ENCODE assay signal across 24 mouse cellular contexts in genomic region chr6:135863965-135864364, GRCm38 (mm10).
DNase-seq lines count a peak whose midpoint lies in the region; ATAC-seq and TF ChIP-seq lines count a peak whose summit lies in the region.
"Had no signal": no experiment of that assay in that cellular context is flagged by ENCODE, and none has a peak within 500 bp of the region (broad histone marks: within the 10 kb centered on the region; RNA-seq: fewer than 3 reads in every experiment).

No protein-coding gene starts in this region.

- peak; percentile 30; the same call in 1 of the 2 replicates for ATAC-seq in forebrain, embryonic 16.5 days
- no peak for ATAC-seq in kidney, embryonic 14.5 days (ENCODE audit: low FRiP score, low TSS enrichment)
- ATAC-seq: CD4-positive, CD25-positive, alpha-beta regulatory T cell, adult 4 months; inflammation-experienced regulatory T-cells, adult 6 months; liver, embryonic 12.5 days had no signal

- H3K4me1 ChIP-seq in forebrain, embryonic 16.5 days (replicated peaks; ENCODE audit: control insufficient read depth, insufficient read depth, low read length): peaks cover 20% of the 10 kb centered on the region
- peaks cover 7% of the 10 kb centered on the region; the same call in 1 of the 2 replicates for H3K4me1 ChIP-seq in forebrain, embryonic 10.5 days
- H3K4me1 ChIP-seq in olfactory bulb, adult 2 months (ENCODE audit: control insufficient read depth, insufficient read depth, low read length): peaks cover 22% of the 10 kb centered on the region
- no peaks in the 10 kb centered on the region for H3K4me1 ChIP-seq in kidney, embryonic 14.5 days (ENCODE audit: control insufficient read depth, insufficient read depth, low read length)
- H3K4me1 ChIP-seq: limb, embryonic 13.5 days; liver, embryonic 12.5 days had no signal

- no peaks in the 10 kb centered on the region for H3K27me3 ChIP-seq in forebrain, embryonic 16.5 days (replicated peaks; ENCODE audit: control insufficient read depth, insufficient read depth, low read length)
- H3K27me3 ChIP-seq in forebrain, embryonic 10.5 days (ENCODE audit: poor library complexity, severe bottlenecking): no peaks in the 10 kb centered on the region
- no peaks in the 10 kb centered on the region for H3K27me3 ChIP-seq in kidney, embryonic 14.5 days (ENCODE audit: control insufficient read depth, insufficient read depth, low read length)
- H3K27me3 ChIP-seq: hindbrain, embryonic 12.5 days; liver, embryonic 12.5 days had no signal

- H3K4me3 ChIP-seq in forebrain, embryonic 16.5 days (replicated peaks; ENCODE audit: low read length): no peak overlapping the region
- no peak overlapping the region for H3K4me3 ChIP-seq in forebrain, embryonic 10.5 days
- no peak overlapping the region; the same call in 1 of the 2 replicates for H3K4me3 ChIP-seq in layer of hippocampus, adult 2 months
- H3K4me3 ChIP-seq in olfactory bulb, adult 2 months (ENCODE audit: insufficient read depth, low read depth, low read length): no peak overlapping the region
- H3K4me3 ChIP-seq in kidney, embryonic 14.5 days (ENCODE audit: low read length): no peak overlapping the region
- H3K4me3 ChIP-seq: gastrocnemius, adult 2 months; hindbrain, embryonic 12.5 days; limb, embryonic 13.5 days; liver, embryonic 12.5 days had no signal

- TF ChIP-seq CTCF in layer of hippocampus, adult 2 months (conservative IDR thresholded peaks at IDR 0.05): no peak
- no peak for TF ChIP-seq CTCF in olfactory bulb, adult 2 months (IDR thresholded peaks at IDR 0.05; ENCODE audit: insufficient read depth, low read depth, low read length)

- peak overlapping the region; percentile 39 for H3K27ac ChIP-seq in forebrain, embryonic 16.5 days (ENCODE audit: low read length)
- no peak overlapping the region for H3K27ac ChIP-seq in forebrain, embryonic 10.5 days
- H3K27ac ChIP-seq in layer of hippocampus, adult 2 months: peak overlapping the region; percentile 91
- peak overlapping the region; percentile 48 for H3K27ac ChIP-seq in olfactory bulb, adult 2 months (ENCODE audit: insufficient read depth, low read depth, low read length)
- H3K27ac ChIP-seq in kidney, embryonic 14.5 days (ENCODE audit: low read depth, low read length): no peak overlapping the region
- H3K27ac ChIP-seq: gastrocnemius, adult 2 months; hindbrain, embryonic 12.5 days; limb, embryonic 13.5 days; liver, embryonic 12.5 days had no signal

- H3K9me3 ChIP-seq in forebrain, embryonic 16.5 days (ENCODE audit: control insufficient read depth, low read length): no peaks in the 10 kb centered on the region
- H3K9me3 ChIP-seq in forebrain, embryonic 10.5 days: no peaks in the 10 kb centered on the region
- H3K9me3 ChIP-seq in kidney, embryonic 14.5 days (ENCODE audit: control insufficient read depth, low read length): no peaks in the 10 kb centered on the region
- H3K9me3 ChIP-seq: hindbrain, embryonic 12.5 days; limb, embryonic 13.5 days had no signal

- no peak for TF ChIP-seq POLR2A in olfactory bulb, adult 2 months (IDR thresholded peaks at IDR 0.05; ENCODE audit: insufficient read depth, low read depth, low read length)

- no peak overlapping the region for H3K9ac ChIP-seq in forebrain, embryonic 16.5 days (replicated peaks; ENCODE audit: low read depth, low read length)
- no peak overlapping the region for H3K9ac ChIP-seq in kidney, embryonic 14.5 days (ENCODE audit: low read depth, low read length)
- H3K9ac ChIP-seq: hindbrain, embryonic 12.5 days; limb, embryonic 13.5 days; liver, embryonic 12.5 days had no signal

- DNase-seq in forebrain, embryonic 10.5 days (ENCODE audit: extremely low spot score, low spot score): no peak
- DNase-seq in layer of hippocampus, adult 2 months (ENCODE audit: low spot score in 2 of 2): peak; percentile 40 to 76
- DNase-seq in layer of hippocampus, adult 9-10 months (ENCODE audit: low spot score): no peak
- DNase-seq in right cerebral cortex, adult 2 months (ENCODE audit: low spot score in 2 of 2): peak; percentile 51 to 63
- DNase-seq in right cerebral cortex, postnatal 25 days: no peak
- DNase-seq: adrenal gland, postnatal 14 days; cerebellum, adult 11 months; cerebellum, adult 9-11 months; gastrocnemius, adult 2 months; kidney, adult 2 months; kidney, postnatal 36 days; lung, adult 18-20 months; lung, postnatal 10 days; thymus, adult 2 months; thymus, postnatal 4 days had no signal

- no peaks in the 10 kb centered on the region for H3K36me3 ChIP-seq in forebrain, embryonic 16.5 days (ENCODE audit: control insufficient read depth, insufficient read depth)
- no peaks in the 10 kb centered on the region for H3K36me3 ChIP-seq in forebrain, embryonic 10.5 days (replicated peaks)
- H3K36me3 ChIP-seq in kidney, embryonic 14.5 days (ENCODE audit: control insufficient read depth, insufficient read depth, low read length): no peaks in the 10 kb centered on the region
- H3K36me3 ChIP-seq: hindbrain, embryonic 12.5 days; limb, embryonic 13.5 days; liver, embryonic 12.5 days had no signal

- no peak overlapping the region for H3K4me2 ChIP-seq in forebrain, embryonic 16.5 days (ENCODE audit: low read length)
- H3K4me2 ChIP-seq in kidney, embryonic 14.5 days (replicated peaks; ENCODE audit: low read depth, low read length): no peak overlapping the region
- H3K4me2 ChIP-seq: hindbrain, embryonic 12.5 days; limb, embryonic 13.5 days; liver, embryonic 12.5 days; midbrain, embryonic 11.5 days had no signal

- WGBS in forebrain, embryonic 16.5 days: 47% methylated on average over 5 of the region's 5 CpGs
- 83% methylated on average over 5 of the region's 5 CpGs for WGBS in forebrain, embryonic 10.5 days
- WGBS in olfactory bulb, adult 2 months: 28% methylated on average over 5 of the region's 5 CpGs
- WGBS in kidney, embryonic 14.5 days: 76% methylated on average over 5 of the region's 5 CpGs

Comparison
In these comparisons a context has a peak if more than half of its experiments do, and no peak if none do; other contexts are left out.
1. H3K27ac ChIP-seq: peak in forebrain, embryonic 16.5 days (single experiment), layer of hippocampus, adult 2 months (single experiment) and olfactory bulb, adult 2 months (single experiment); none in forebrain, embryonic 10.5 days (single experiment) and kidney, embryonic 14.5 days (single experiment).
2. DNase-seq: peak in layer of hippocampus, adult 2 months (2 of 2) and right cerebral cortex, adult 2 months (2 of 2); none in forebrain, embryonic 10.5 days (single experiment), layer of hippocampus, adult 9-10 months (single experiment) and right cerebral cortex, postnatal 25 days (single experiment).